Mouse (Mus musculus): Measurements from ENCODE around the gene 9130213A22Rik. TPM values are rescaled to one million over a fixed set of nuclear protein-coding genes. Genes with fewer than 3 reads are reported as not detected.
"Not testable (repeated sequence)": the region's sequence is repeated elsewhere in the genome, so short reads cannot be mapped to it uniquely, and the experiment has no call there.

The 9130213A22Rik gene
- polyA plus RNA-seq, 1 experiment from 2014 or later: 0.11 TPM

DNA sequence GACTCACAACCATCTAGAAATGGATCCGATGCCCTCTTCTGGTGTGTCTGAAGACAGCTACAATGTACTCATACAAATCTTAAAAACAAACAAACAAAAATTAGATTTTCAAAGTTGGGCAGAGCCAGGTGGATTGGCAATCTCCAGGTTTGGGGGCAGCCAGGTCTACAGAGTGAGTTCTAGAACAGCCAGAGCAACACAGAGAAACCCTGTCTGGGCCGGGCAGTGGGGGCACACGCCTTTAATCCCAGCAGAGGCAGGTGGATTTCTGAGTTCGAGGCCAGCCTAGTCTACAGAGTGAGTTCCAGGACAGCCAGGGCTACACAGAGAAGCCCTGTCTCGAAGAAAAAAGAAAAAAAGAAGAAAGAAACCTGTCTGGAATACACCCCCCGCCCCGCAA lies 28.5 kb downstream of the 9130213A22Rik start:
- not testable (repeated sequence) for H3K4me3 ChIP-seq; H3K27ac ChIP-seq; H3K27me3 ChIP-seq (ENCODE audit: poor library complexity, severe bottlenecking); H3K9me3 ChIP-seq; DNase-seq (ENCODE audit: extremely low spot score, low spot score)
- Histone ChIP-seq H3K4me1 (peaks cover 69% of the 10 kb centered on the region), H3K36me3 (replicated peaks) (peaks cover 33% of the 10 kb centered on the region)
- 88% methylated on average over 7 of the region's 7 CpGs for WGBS

DNA sequence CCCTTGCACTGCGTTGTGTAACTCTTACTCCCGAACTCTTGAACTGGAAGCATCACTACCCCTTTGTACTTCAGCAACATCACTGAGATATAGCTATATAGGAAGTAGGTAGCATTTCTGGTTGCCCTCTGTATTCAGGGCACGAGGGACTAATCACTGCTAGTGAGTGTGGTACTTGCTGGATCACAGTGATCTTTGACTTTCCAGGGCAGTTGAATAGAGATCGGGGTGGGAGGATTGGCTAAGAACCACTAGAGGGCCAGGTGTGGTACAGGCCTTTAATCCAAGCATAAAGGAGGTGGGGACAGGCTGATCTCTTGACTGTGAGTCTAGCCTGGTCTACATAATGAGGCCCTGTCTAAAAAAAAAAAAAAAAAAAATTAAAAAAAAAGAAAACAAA lies 29.5 kb downstream of the 9130213A22Rik start:
- H3K27me3 ChIP-seq (ENCODE audit: poor library complexity, severe bottlenecking): no peaks in the 10 kb centered on the region
- no peaks in the 10 kb centered on the region for H3K9me3 ChIP-seq
- H3K4me3 ChIP-seq: no peak overlapping the region; the same call in 1 of the 2 replicates
- no peak overlapping the region for H3K27ac ChIP-seq
- 86% methylated on average over 4 of the region's 4 CpGs for WGBS
- peaks cover 33% of the 10 kb centered on the region for H3K36me3 ChIP-seq (replicated peaks)
- peaks cover 67% of the 10 kb centered on the region for H3K4me1 ChIP-seq
- no peak for DNase-seq (ENCODE audit: extremely low spot score, low spot score)

DNA sequence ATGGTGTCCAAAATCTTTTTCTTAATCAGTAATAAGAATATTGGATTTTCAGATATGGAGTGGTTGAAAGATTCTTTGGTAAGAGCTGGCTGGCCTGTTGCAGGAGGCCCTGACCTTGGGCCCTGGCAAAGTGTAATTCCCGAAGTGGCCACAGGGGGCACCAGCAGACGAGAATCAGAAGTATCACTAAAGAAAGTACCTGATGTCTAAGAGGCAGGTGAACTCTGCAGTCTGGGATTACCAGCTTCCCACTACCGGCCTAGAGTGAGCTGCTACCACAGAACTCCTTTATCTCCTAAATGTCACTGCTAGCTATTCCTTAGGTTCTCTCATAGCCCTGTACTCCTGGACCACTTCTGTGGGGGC lies 30.0 kb downstream of the 9130213A22Rik start:
- Histone ChIP-seq H3K27ac (no peak overlapping the region), H3K36me3 (replicated peaks) (peaks cover 33% of the 10 kb centered on the region), H3K4me3 (no peak overlapping the region; the same call in 1 of the 2 replicates), H3K9me3 (no peaks in the 10 kb centered on the region), H3K27me3 (ENCODE audit: poor library complexity, severe bottlenecking) (no peaks in the 10 kb centered on the region), H3K4me1 (peaks cover 67% of the 10 kb centered on the region)
- DNase-seq (ENCODE audit: extremely low spot score, low spot score): peak; percentile 84
- 3% methylated on average over 3 of the region's 3 CpGs for WGBS

DNA sequence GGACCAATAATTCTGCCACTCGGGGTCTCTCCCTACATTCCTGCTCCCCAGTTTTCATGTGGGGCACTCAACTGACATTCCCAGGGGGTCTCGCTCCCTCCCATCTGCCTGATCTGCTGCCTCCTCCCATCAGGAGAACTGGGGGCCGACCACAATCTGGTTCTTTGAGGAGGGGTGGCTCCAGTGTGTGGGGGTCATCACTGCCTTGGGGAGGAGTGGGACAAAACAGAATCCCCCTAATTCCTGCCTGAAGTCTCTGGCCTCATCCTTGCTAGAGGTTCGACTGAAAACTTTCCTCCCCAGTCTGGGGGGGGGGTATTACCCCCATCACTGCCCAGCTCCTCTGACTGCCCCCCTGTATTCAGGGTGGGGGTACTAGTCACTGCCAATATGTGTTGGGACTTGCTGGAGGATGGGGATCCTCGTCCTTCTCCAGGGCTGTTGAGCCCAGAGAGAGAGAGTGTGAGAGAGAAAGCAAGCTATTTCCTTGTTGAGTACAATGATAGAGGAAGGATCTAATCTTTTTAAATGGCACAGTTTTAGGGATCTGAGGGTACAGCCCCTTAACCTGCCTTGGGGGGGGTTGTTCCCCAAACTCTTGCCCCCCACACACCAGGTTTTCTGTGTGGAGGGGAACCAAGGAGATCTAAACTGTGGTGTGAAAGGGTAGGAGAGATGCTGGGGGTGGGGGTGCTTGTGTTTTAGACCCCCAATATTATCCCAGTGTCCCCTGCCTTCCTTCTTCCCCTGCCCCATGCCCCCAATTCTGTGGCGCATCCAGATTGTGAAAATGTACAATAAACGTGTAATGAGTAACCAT lies 30.6 kb downstream of the 9130213A22Rik start:
- peak overlapping the region; percentile 4; the same call in 1 of the 2 replicates for H3K4me3 ChIP-seq
- H3K4me1 ChIP-seq: peaks cover 67% of the 10 kb centered on the region

DNA sequence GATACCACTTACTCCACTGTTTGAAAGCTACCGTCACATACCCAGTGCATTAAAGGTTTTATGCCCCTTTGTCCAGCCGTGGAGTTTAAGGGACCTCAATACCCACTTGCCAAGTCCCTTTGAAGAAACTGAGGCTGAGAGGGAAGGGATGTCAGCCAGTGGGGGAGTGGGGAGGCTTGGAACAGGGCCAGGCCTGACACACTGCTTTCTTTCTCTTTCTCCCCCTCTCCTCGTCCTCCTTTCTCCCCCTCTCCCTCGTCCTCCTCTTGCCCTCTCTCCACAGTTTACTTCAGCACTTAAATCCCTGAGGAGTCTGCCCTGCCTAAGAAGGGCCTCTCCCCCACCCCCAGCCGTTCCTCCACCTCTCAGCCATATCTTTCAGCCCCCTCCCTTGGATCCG lies 32.0 kb downstream of the 9130213A22Rik start:
- 90% methylated on average over 6 of the region's 6 CpGs for WGBS
- H3K4me1 ChIP-seq: peaks cover 56% of the 10 kb centered on the region
- DNase-seq (ENCODE audit: extremely low spot score, low spot score): no peak
- no peaks in the 10 kb centered on the region for H3K27me3 ChIP-seq (ENCODE audit: poor library complexity, severe bottlenecking)
- peaks cover 33% of the 10 kb centered on the region for H3K36me3 ChIP-seq (replicated peaks)
- no peaks in the 10 kb centered on the region for H3K9me3 ChIP-seq
- no peak overlapping the region for H3K27ac ChIP-seq
- peak overlapping the region; percentile 98; the same call in 1 of the 2 replicates for H3K4me3 ChIP-seq

More for the DNA sequence above, 30.6 kb downstream of the 9130213A22Rik start:
- WGBS: 72% methylated on average over 7 of the region's 7 CpGs
- H3K27me3 ChIP-seq (ENCODE audit: poor library complexity, severe bottlenecking): no peaks in the 10 kb centered on the region
- H3K36me3 ChIP-seq (replicated peaks): peaks cover 33% of the 10 kb centered on the region
- H3K27ac ChIP-seq: no peak overlapping the region
- no peaks in the 10 kb centered on the region for H3K9me3 ChIP-seq
- DNase-seq (ENCODE audit: extremely low spot score, low spot score): no peak

DNA sequence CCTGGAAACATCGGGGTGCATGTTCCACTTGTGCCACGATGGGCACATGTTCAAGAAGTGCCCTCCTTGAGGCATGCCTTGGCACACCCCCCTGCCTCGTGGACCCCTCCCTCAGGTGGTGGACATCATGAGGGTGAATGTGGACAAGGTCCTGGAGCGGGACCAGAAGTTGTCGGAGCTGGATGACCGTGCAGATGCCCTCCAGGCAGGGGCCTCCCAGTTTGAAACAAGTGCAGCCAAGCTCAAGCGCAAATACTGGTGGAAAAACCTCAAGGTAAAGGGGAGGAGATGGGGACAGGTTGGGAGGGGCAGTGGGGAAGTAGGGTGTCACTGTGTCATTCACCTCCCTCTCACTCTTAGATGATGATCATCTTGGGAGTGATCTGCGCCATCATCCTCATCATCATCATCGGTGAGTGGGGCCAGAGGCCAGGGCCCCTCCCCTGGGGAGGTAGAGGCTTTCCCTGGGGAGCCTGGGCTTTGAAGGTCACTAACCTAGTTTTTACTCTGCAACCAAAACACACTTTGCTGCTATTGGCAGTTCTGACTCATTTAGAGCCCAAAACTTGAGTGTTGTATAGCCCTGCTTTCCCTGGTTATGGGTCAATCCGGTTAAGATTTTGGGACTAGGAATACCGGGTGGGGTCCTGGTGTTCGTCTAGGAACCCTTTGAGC lies 32.6 kb downstream of the 9130213A22Rik start:
- Histone ChIP-seq H3K27me3 (ENCODE audit: poor library complexity, severe bottlenecking) (no peaks in the 10 kb centered on the region), H3K4me3 (peak overlapping the region; percentile 98), H3K4me1 (peaks cover 51% of the 10 kb centered on the region), H3K36me3 (replicated peaks) (peaks cover 33% of the 10 kb centered on the region), H3K27ac (peak overlapping the region; percentile 98), H3K9me3 (no peaks in the 10 kb centered on the region)
- 90% methylated on average over 12 of the region's 12 CpGs for WGBS
- DNase-seq (ENCODE audit: extremely low spot score, low spot score): no peak

DNA sequence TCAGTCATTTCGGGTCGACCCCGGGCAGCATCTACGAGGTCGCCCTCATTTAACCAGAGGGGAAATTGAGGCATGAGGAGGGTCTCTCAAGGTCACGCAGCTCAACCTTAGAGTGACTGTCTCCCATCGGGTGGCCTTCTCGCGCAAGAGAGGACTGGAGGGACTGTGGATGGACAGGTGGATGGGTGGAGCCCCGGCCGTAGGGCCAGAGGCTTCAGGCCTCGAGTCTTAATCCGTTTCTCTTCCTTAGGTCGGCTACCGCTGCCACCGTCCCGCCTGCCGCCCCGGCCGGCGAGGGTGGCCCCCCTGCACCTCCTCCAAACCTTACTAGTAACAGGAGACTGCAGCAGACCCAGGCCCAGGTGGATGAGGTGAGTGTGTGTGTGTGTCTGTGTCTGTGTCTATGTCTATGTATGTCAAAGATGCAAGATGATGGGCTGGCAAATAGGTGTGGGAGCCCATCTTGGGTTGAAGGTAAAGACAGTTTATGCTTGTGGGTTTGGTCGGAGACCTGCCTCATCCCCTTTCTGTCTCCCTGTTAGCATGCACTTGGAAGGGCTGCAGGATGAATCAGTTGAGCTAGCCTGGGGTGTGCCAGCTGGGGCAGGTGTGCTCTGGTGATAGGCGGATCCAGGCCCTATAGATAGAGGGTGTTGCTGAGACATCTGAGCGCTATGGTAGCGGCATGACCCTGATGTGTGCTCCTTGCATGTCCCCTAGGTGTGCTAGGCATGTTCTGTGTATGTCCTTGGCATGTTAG lies 33.4 kb downstream of the 9130213A22Rik start:
- peak overlapping the region; percentile 98 for H3K27ac ChIP-seq
- H3K36me3 ChIP-seq (replicated peaks): peaks cover 33% of the 10 kb centered on the region
- H3K9me3 ChIP-seq: no peaks in the 10 kb centered on the region
- WGBS: 12% methylated on average over 25 of the region's 25 CpGs
- H3K4me1 ChIP-seq: peaks cover 45% of the 10 kb centered on the region
- no peak for DNase-seq (ENCODE audit: extremely low spot score, low spot score)
- peak overlapping the region; percentile 98 for H3K4me3 ChIP-seq
- H3K27me3 ChIP-seq (ENCODE audit: poor library complexity, severe bottlenecking): no peaks in the 10 kb centered on the region

DNA sequence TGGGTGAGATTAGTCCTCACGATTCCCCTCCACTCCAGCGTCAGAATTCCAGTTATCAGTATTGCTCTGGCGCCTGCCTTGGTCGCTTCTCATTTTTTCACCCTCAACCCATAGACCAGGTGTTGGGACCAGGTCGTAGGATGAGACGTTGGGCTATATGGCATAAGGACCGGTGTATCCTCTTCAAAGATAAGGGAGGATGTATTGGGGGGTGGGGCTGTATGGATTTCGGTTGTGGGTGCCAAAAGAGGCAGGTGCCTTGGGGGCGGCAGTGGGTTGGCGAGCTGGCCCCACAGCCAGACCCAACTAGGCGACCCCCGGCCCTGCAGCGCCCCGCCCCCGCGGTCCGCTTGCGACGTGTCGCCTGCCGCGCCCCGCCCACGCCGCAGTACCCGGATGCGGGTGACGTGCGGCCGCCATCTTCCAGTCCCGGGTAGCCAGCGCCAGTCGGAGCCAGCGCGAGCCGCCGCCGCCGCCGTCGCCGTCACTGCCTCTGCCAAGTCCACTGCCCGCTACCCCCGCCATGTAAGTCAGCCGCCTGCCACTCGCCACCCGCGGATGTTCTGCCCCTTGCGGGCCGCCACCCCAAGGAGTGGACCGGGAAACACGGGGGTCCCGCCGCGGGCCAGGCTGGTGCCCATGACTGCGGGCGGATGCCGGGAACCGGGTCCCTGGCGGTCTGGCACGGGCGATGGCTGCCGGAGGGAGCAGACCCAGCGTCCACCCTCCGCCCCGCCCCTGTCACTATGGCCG lies 34.1 kb downstream of the 9130213A22Rik start, which contains the start of gene Vamp2:
Gene Vamp2 (plus strand): TSS at position 388 of the 753 bp plus-strand sequence.
- Histone ChIP-seq H3K36me3 (replicated peaks) (peaks cover 33% of the 10 kb centered on the region), H3K27me3 (ENCODE audit: poor library complexity, severe bottlenecking) (no peaks in the 10 kb centered on the region), H3K27ac (peak within 1 kb of the TSS; percentile 98), H3K4me1 (peaks cover 43% of the 10 kb centered on the region), H3K9me3 (no peaks in the 10 kb centered on the region), H3K4me3 (peak within 1 kb of the TSS; percentile 98)
- 1% methylated on average over 59 of the region's 67 CpGs for whole genome bisulfite sequencing
- DNase-seq (ENCODE audit: extremely low spot score, low spot score): peak; percentile 90

DNA sequence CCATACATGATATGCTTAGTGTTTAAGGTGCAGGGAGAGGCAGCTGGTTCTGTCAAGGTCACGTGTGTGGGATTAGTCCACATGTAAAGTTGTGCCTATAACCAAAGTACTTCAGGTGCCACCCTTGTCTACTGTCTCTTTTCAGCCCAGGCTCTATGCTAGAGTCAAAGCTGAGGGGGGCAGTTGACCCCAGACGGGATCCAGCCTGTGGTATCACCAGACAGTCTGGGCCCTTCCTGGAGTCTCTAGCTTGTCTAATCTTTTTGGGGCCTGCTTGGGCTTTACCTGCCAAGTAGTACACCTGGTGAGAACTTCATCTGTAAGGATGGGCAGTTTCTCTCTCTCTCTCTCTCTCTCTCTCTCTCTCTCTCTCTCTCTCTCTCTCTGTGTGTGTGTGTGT lies 34.8 kb downstream of the 9130213A22Rik start:
- peak overlapping the region; percentile 98 for H3K27ac ChIP-seq
- no peaks in the 10 kb centered on the region for H3K9me3 ChIP-seq
- H3K27me3 ChIP-seq (ENCODE audit: poor library complexity, severe bottlenecking): no peaks in the 10 kb centered on the region
- no peak for DNase-seq (ENCODE audit: extremely low spot score, low spot score)
- peaks cover 30% of the 10 kb centered on the region for H3K36me3 ChIP-seq (replicated peaks)
- H3K4me1 ChIP-seq: peaks cover 43% of the 10 kb centered on the region
- 68% methylated on average over 2 of the region's 2 CpGs for WGBS
- peak overlapping the region; percentile 98 for H3K4me3 ChIP-seq

DNA sequence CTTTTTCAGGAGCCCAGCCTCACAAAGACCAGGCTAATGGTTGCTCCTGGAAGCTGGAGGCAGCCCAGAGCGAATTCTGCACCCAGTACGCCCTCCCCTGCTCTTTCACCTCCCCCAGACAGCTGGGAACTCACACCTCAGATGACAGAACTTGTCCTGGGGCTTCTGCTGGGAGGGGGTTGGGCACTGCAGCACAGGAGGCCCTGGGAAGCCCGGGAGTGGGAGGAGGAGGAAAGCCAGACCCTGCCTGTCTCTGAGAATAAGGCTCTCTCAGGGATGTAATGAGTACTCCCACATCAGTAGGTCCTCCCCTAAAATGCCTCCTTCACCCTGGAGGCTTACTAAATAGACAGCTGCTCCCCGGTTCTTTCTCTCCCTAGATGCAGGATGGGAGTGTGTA lies 35.3 kb downstream of the 9130213A22Rik start:
- peak overlapping the region; percentile 62 for H3K27ac ChIP-seq
- DNase-seq (ENCODE audit: extremely low spot score, low spot score): no peak
- H3K36me3 ChIP-seq (replicated peaks): peaks cover 27% of the 10 kb centered on the region
- peak overlapping the region; percentile 16; the same call in 1 of the 2 replicates for H3K4me3 ChIP-seq
- no peaks in the 10 kb centered on the region for H3K9me3 ChIP-seq
- WGBS: 39% methylated on average over 4 of the region's 4 CpGs
- H3K4me1 ChIP-seq: peaks cover 43% of the 10 kb centered on the region
- no peaks in the 10 kb centered on the region for H3K27me3 ChIP-seq (ENCODE audit: poor library complexity, severe bottlenecking)

DNA sequence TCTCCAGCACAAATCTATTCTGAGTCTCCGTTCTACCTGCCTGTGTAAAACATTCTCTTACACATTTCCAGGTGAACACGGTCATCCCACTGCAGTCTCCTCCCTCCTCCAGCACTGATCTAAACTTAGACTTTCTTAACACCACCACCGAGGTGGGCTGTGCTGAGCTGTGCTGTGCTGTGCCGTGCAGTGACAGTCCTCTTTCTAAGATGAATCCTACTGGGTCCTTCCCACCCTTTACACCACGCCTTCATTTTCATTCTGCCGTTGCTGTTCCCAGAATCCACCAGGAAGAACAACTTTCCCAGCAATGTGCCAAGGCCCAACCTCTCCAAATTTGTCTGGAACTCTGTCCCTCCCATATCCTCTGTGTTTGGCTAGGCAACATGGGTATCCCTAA lies 36.0 kb downstream of the 9130213A22Rik start:
- no peak overlapping the region for H3K27ac ChIP-seq
- 75% methylated on average over 6 of the region's 6 CpGs for WGBS

DNA sequence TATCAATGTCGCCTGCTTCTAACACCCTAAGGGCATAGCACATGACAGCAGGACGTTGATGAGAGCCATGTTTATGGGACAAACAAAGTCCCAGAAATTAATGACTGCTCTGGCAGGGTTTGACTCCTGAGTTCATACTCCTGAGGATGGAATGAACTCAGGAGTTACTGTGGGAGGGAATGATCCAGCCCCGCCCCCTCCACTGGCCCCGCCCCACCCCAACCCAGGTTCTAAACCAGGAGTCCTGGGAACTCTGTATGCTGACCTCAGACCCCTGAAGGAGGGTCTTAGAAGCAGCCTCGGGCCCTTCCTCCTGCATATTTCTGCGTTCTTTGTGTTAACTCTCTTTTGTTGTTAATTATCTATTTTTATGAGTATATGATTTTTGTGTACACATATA lies 36.8 kb downstream of the 9130213A22Rik start:
- no peak for DNase-seq (ENCODE audit: extremely low spot score, low spot score)
- Histone ChIP-seq H3K27ac (no peak overlapping the region), H3K4me3 (no peak overlapping the region), H3K27me3 (ENCODE audit: poor library complexity, severe bottlenecking) (no peaks in the 10 kb centered on the region), H3K36me3 (replicated peaks) (peaks cover 13% of the 10 kb centered on the region), H3K4me1 (peaks cover 39% of the 10 kb centered on the region), H3K9me3 (no peaks in the 10 kb centered on the region)
- 68% methylated on average over 6 of the region's 6 CpGs for WGBS

More for the DNA sequence above, 36.0 kb downstream of the 9130213A22Rik start:
- Histone ChIP-seq H3K4me3 (no peak overlapping the region), H3K9me3 (no peaks in the 10 kb centered on the region), H3K27me3 (ENCODE audit: poor library complexity, severe bottlenecking) (no peaks in the 10 kb centered on the region), H3K4me1 (peaks cover 39% of the 10 kb centered on the region), H3K36me3 (replicated peaks) (peaks cover 21% of the 10 kb centered on the region)
- no peak for DNase-seq (ENCODE audit: extremely low spot score, low spot score)

Data from forebrain, embryonic 10.5 days (tissue).